Mouse (Mus musculus): ENCODE measurements around the gene Tmem139. TPM values are rescaled to one million over a fixed set of nuclear protein-coding genes. Genes with fewer than 3 reads are reported as not detected.

Tmem139 gene
- polyA plus RNA-seq, 1 experiment from 2014 or later = 0.27 TPM

DNA sequence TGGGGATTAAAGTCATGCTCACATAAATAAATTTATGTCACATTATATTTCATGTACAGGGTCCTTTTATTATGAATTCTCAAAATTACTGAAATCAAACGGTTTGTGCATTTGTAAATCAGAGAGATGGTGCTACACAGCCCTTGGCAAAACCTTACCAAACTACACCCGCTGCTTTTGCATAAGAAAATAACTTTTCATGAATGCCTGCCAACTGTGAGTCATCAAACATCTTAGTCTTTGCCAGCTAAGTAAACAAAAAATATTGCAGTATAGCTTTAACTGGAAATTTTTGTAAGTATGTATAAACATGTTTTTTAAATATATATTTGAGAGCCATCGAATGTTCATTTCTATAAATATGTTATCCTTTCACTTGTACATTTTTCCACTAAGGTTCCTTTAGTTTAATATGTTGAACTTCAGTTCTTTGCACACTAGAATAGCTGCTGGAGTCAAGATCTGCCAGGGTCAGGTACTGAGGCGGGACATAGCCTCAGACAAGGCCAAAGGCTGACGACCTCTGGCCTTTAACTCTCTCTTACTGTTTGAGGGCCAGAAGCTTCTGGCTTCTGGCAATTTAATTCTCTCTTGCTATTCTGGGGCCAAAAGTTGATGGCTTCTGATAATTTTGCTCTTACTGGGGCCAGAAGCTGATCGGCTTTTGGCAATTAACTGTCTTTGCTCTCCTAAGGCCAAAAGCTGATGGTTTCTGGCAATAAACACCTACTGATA is 20.3 kb upstream of the Tmem139 start:
- no peaks in the 10 kb centered on the region for H3K4me1 ChIP-seq (ENCODE audit: control insufficient read depth, insufficient read depth, low read length)
- H3K4me3 ChIP-seq (ENCODE audit: low read depth, low read length) = no peak overlapping the region
- no peak for DNase-seq (ENCODE audit: low spot score)
- no peaks in the 10 kb centered on the region for H3K9me3 ChIP-seq (ENCODE audit: control insufficient read depth, low read length)
- ATAC-seq (ENCODE audit: insufficient read depth, low FRiP score, low TSS enrichment) = no peak
- H3K4me2 ChIP-seq (ENCODE audit: low read depth) = no peak overlapping the region
- WGBS = 82% methylated on average over 6 of the region's 6 CpGs
- no peaks in the 10 kb centered on the region for H3K27me3 ChIP-seq (ENCODE audit: control insufficient read depth, insufficient read depth, low read length)
- H3K27ac ChIP-seq (ENCODE audit: low read depth, low read length) = no peak overlapping the region
- no peaks in the 10 kb centered on the region for H3K36me3 ChIP-seq (ENCODE audit: control insufficient read depth, insufficient read depth, low read length)
- no peak overlapping the region for H3K9ac ChIP-seq (ENCODE audit: low read length)

DNA sequence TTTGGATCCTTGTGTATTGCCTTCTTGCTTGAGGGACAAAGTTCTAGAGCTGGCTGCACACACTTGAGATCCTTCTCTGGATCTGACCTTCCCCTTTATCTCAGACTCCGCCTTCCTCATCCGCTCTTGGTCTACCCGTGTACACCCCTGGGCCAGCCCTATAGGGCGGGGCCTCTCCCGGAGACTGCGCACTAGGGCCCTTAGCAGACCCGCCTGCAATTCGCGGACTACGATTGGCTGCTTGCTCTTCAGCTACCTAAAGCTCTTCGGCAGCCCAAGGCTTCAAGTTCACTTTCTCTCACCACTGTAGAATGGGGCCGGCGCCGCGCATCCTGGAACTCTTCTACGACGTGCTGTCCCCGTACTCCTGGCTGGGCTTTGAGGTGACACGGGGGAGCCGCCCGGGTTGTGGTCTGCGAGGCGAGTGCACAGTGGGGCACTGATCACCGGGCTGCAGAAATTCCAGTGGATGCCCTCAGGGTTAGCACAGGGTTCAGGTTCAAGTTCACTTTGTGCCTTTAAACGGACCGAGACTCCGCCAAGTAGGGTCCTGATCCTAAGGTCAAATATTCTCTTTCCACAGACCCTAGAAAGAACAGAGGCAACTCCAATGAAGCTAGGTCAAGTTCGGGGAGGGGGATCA is 15.9 kb upstream of the Tmem139 start, which contains the start of gene Gstk1:
Gene Gstk1 (plus strand): TSS at position 225 of the 643 bp plus-strand sequence.
- no peaks in the 10 kb centered on the region for H3K9me3 ChIP-seq (ENCODE audit: control insufficient read depth, low read length)
- no peaks in the 10 kb centered on the region for H3K27me3 ChIP-seq (ENCODE audit: control insufficient read depth, insufficient read depth, low read length)
- peak; percentile 90 for DNase-seq (ENCODE audit: low spot score)
- peak within 1 kb of the TSS; percentile 37 for H3K4me3 ChIP-seq (ENCODE audit: low read depth, low read length)
- no peaks in the 10 kb centered on the region for H3K4me1 ChIP-seq (ENCODE audit: control insufficient read depth, insufficient read depth, low read length)
- peak within 1 kb of the TSS; percentile 44; the same call in 1 of the 2 replicates for H3K9ac ChIP-seq (ENCODE audit: low read length)
- H3K27ac ChIP-seq (ENCODE audit: low read depth, low read length) = no peak within 1 kb of the TSS
- no peaks in the 10 kb centered on the region for H3K36me3 ChIP-seq (ENCODE audit: control insufficient read depth, insufficient read depth, low read length)
- peak; percentile 99 for ATAC-seq (ENCODE audit: insufficient read depth, low FRiP score, low TSS enrichment)
- 4% methylated on average over 28 of the region's 28 CpGs for WGBS
- H3K4me2 ChIP-seq (ENCODE audit: low read depth) = peak within 1 kb of the TSS; percentile 62

DNA sequence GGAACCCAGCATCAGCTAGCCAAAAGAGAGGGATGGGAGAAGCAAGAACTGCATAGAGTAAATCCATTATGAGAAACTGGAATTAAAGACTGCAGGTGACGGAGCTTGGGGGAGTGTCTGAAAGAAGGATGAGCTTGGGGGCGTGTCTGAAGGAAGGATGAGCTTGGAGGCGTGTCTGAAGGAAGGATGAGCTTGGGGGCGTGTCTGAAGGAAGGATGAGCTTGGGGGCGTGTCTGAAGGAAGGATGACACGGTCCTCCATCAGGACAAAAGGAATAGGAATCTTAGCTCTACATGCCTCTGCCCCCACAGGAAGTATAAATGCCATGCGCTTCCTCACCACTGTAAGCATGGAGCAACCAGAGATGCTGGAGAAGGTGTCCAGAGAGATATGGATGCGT is 14.6 kb upstream of the Tmem139 start:
- Histone ChIP-seq H3K36me3 (ENCODE audit: control insufficient read depth, insufficient read depth, low read length) (no peaks in the 10 kb centered on the region), H3K27ac (ENCODE audit: low read depth, low read length) (no peak overlapping the region), H3K4me2 (ENCODE audit: low read depth) (peak overlapping the region; percentile 2; the same call in 1 of the 2 replicates), H3K4me1 (ENCODE audit: control insufficient read depth, insufficient read depth, low read length) (no peaks in the 10 kb centered on the region), H3K27me3 (ENCODE audit: control insufficient read depth, insufficient read depth, low read length) (no peaks in the 10 kb centered on the region), H3K9ac (ENCODE audit: low read length) (no peak overlapping the region), H3K4me3 (ENCODE audit: low read depth, low read length) (no peak overlapping the region), H3K9me3 (ENCODE audit: control insufficient read depth, low read length) (no peaks in the 10 kb centered on the region)
- WGBS = 7% methylated on average over 8 of the region's 8 CpGs
- DNase-seq (ENCODE audit: low spot score) (no peak), ATAC-seq (ENCODE audit: insufficient read depth, low FRiP score, low TSS enrichment) (no peak)

DNA sequence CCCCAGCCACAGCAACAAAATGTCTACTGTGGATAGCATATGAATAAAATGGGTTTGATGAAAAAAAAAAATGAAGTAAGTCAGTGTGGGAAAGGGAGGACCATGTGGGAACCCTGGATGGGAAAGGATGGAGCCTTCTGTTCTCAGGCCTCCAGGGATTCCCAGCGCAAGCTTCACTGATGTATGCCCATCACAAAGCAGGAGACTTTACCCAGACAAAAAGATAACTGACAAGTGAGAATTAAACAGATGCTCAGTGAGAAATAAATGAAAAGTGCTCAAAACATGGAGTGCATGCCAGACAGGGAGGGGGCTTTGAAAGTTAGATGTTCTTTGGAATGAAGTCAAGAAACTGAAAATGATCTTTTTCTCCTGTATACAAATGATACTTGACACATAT is 13.8 kb upstream of the Tmem139 start:
- H3K4me1 ChIP-seq (ENCODE audit: control insufficient read depth, insufficient read depth, low read length) = no peaks in the 10 kb centered on the region
- no peak overlapping the region for H3K9ac ChIP-seq (ENCODE audit: low read length)
- H3K27ac ChIP-seq (ENCODE audit: low read depth, low read length) = no peak overlapping the region
- no peaks in the 10 kb centered on the region for H3K27me3 ChIP-seq (ENCODE audit: control insufficient read depth, insufficient read depth, low read length)
- DNase-seq (ENCODE audit: low spot score) (no peak), ATAC-seq (ENCODE audit: insufficient read depth, low FRiP score, low TSS enrichment) (no peak)
- no peaks in the 10 kb centered on the region for H3K36me3 ChIP-seq (ENCODE audit: control insufficient read depth, insufficient read depth, low read length)
- no peaks in the 10 kb centered on the region for H3K9me3 ChIP-seq (ENCODE audit: control insufficient read depth, low read length)
- H3K4me3 ChIP-seq (ENCODE audit: low read depth, low read length) = no peak overlapping the region
- WGBS = 88% methylated on average over 1 of the region's 1 CpGs
- H3K4me2 ChIP-seq (ENCODE audit: low read depth) = no peak overlapping the region

DNA sequence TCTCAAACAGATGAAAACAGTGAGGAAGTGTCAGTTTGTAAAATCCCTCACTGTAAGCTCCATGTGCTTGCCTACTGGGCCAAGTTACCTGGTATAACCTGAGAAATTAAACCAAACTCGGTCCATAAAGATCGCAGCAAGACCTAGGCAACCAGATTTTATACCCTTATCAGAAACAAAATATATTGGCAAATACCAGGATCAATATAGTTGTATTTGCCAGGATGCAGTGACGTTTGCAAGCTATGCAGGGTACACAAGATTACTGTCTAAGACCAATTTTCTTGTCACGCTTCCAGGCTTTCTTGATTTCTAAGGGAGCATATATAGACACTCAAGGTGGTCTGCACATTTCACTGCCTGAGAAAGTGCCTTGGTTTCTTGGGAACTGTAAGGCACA is 10.0 kb upstream of the Tmem139 start:
- H3K4me1 ChIP-seq (ENCODE audit: control insufficient read depth, insufficient read depth, low read length) = no peaks in the 10 kb centered on the region
- H3K27me3 ChIP-seq (ENCODE audit: control insufficient read depth, insufficient read depth, low read length) = no peaks in the 10 kb centered on the region
- no peak overlapping the region for H3K4me3 ChIP-seq (ENCODE audit: low read depth, low read length)
- H3K9ac ChIP-seq (ENCODE audit: low read length) = no peak overlapping the region
- ATAC-seq (ENCODE audit: insufficient read depth, low FRiP score, low TSS enrichment) (no peak), DNase-seq (ENCODE audit: low spot score) (no peak)
- no peak overlapping the region for H3K27ac ChIP-seq (ENCODE audit: low read depth, low read length)
- no peaks in the 10 kb centered on the region for H3K36me3 ChIP-seq (ENCODE audit: control insufficient read depth, insufficient read depth, low read length)
- 84% methylated on average over 4 of the region's 4 CpGs for WGBS
- no peak overlapping the region for H3K4me2 ChIP-seq (ENCODE audit: low read depth)
- H3K9me3 ChIP-seq (ENCODE audit: control insufficient read depth, low read length) = no peaks in the 10 kb centered on the region

DNA sequence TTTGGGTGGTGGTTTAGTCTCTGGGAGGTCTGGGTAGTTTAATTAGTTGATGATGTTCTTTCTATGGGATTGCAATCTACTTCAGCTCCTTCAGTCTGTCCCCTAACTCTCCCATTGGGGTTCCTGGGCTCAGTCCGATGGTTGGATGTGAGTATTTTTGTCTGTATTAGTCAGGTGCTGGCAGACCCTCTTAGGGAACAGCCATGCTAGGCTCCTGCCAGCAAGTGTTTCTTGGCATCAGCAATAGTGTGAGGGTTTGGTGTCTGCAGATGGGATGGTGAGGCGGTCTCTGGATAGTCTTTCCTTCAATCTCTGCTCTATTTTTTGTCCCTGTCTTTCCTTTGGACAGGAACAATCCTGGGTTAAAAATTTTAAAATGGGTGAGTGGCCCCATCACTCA is 8.7 kb upstream of the Tmem139 start:
- Histone ChIP-seq H3K27ac (ENCODE audit: low read depth, low read length) (no peak overlapping the region), H3K4me1 (ENCODE audit: control insufficient read depth, insufficient read depth, low read length) (no peaks in the 10 kb centered on the region), H3K27me3 (ENCODE audit: control insufficient read depth, insufficient read depth, low read length) (no peaks in the 10 kb centered on the region), H3K9me3 (ENCODE audit: control insufficient read depth, low read length) (no peaks in the 10 kb centered on the region), H3K9ac (ENCODE audit: low read length) (no peak overlapping the region), H3K4me2 (ENCODE audit: low read depth) (no peak overlapping the region), H3K36me3 (ENCODE audit: control insufficient read depth, insufficient read depth, low read length) (no peaks in the 10 kb centered on the region), H3K4me3 (ENCODE audit: low read depth, low read length) (no peak overlapping the region)
- WGBS = 93% methylated on average over 2 of the region's 2 CpGs
- ATAC-seq (ENCODE audit: insufficient read depth, low FRiP score, low TSS enrichment) (no peak), DNase-seq (ENCODE audit: low spot score) (no peak)

DNA sequence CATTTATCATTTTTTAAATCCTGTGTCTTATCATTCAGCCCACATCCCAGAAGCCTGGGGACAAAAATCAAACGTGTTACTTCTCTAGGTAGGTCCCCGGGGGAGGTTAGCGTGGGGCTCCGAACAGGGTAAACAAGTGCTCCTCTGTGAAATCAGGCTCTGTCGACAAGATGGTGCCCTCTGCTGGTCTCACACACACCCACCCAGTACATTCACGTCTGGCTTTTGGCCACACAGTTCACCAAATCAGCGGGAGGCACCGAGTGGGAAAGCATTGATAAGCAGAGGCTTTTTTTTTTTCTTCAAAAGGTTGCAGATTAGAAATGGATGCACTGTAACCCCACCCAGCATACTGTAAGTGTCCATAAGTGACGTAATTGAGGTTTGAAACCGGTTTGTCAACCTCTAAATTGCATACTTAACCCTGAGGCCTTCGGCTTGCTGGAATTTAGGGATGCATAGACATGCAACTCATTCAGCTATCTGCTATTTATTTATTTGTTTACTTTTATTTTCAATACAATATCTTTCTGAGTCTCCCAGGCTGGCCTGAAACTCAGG is 4.4 kb upstream of the Tmem139 start:
- 21% methylated on average over 11 of the region's 11 CpGs for WGBS
- ATAC-seq (ENCODE audit: insufficient read depth, low FRiP score, low TSS enrichment) = peak; percentile 82; the same call in 1 of the 2 replicates
- Histone ChIP-seq H3K4me3 (ENCODE audit: low read depth, low read length) (no peak overlapping the region), H3K4me2 (ENCODE audit: low read depth) (no peak overlapping the region), H3K9me3 (ENCODE audit: control insufficient read depth, low read length) (no peaks in the 10 kb centered on the region), H3K36me3 (ENCODE audit: control insufficient read depth, insufficient read depth, low read length) (no peaks in the 10 kb centered on the region), H3K27ac (ENCODE audit: low read depth, low read length) (no peak overlapping the region), H3K9ac (ENCODE audit: low read length) (no peak overlapping the region), H3K4me1 (ENCODE audit: control insufficient read depth, insufficient read depth, low read length) (no peaks in the 10 kb centered on the region), H3K27me3 (ENCODE audit: control insufficient read depth, insufficient read depth, low read length) (no peaks in the 10 kb centered on the region)
- peak; percentile 71 for DNase-seq (ENCODE audit: low spot score)

DNA sequence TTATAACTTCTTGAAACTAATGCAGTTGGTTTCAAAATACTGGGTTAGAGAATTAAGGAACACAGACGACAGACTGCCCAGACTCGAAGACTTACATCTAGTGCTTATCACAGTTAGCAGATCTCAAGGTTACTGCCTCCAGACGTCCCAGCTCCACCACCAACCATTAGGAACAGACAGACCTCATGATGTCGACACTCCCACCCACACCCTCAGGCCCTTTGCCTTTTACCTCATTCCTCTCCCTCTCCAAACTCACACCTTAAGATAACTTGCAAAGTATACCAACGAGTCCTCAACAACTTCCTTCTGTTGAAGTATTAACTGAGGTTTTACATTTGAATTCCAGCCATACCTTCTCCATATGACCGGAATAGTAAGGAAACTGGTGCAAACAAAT is 1.3 kb upstream of the Tmem139 start:
- no peak overlapping the region for H3K27ac ChIP-seq (ENCODE audit: low read depth, low read length)
- no peaks in the 10 kb centered on the region for H3K9me3 ChIP-seq (ENCODE audit: control insufficient read depth, low read length)
- no peak overlapping the region for H3K9ac ChIP-seq (ENCODE audit: low read length)
- H3K27me3 ChIP-seq (ENCODE audit: control insufficient read depth, insufficient read depth, low read length) = no peaks in the 10 kb centered on the region
- H3K4me2 ChIP-seq (ENCODE audit: low read depth) = no peak overlapping the region
- 74% methylated on average over 6 of the region's 6 CpGs for WGBS
- no peak overlapping the region for H3K4me3 ChIP-seq (ENCODE audit: low read depth, low read length)
- ATAC-seq (ENCODE audit: insufficient read depth, low FRiP score, low TSS enrichment) (no peak), DNase-seq (ENCODE audit: low spot score) (no peak)
- no peaks in the 10 kb centered on the region for H3K36me3 ChIP-seq (ENCODE audit: control insufficient read depth, insufficient read depth, low read length)
- no peaks in the 10 kb centered on the region for H3K4me1 ChIP-seq (ENCODE audit: control insufficient read depth, insufficient read depth, low read length)
